Mouse (Mus musculus) hindbrain, embryonic 15.5 days (tissue): ENCODE results near the gene Lst1. TPM values are rescaled to one million over a fixed set of nuclear protein-coding genes. Genes with fewer than 3 reads are reported as not detected.

Experiments
- ATAC-seq: fragments of 200-750 bp; cut with Nextera tagmentation; 2 replicates; pipeline ENCODE4 v1.8.0; 2017; ENCODE audit warnings: low read depth, moderate number of reproducible peaks, moderate TSS enrichment; ENCODE audit not compliant: low FRiP score
- H3K27ac ChIP-seq: fragments of 300-500 bp; sonication (generic); replicated peaks from 2 replicates; pipeline ENCODE4 v1.5.1; 2015; ENCODE audit warnings: mild to moderate bottlenecking, inconsistent platforms
- H3K27me3 ChIP-seq: fragments of 300-500 bp; sonication (generic); 2 replicates; pipeline ENCODE4 v1.6.1; 2015; ENCODE audit warnings: control low read depth, inconsistent platforms
- H3K36me3 ChIP-seq: fragments of 300-500 bp; sonication (generic); 2 replicates; pipeline ENCODE4 v1.6.1; 2015; ENCODE audit warnings: control low read depth, inconsistent platforms
- H3K4me1 ChIP-seq: fragments of 300-500 bp; sonication (generic); replicated peaks from 2 replicates; pipeline ENCODE4 v1.6.1; 2015; ENCODE audit warnings: control low read depth, inconsistent platforms
- H3K4me2 ChIP-seq: fragments of 300-500 bp; sonication (generic); 2 replicates; pipeline ENCODE4 v1.6.1; 2015; ENCODE audit warnings: moderate library complexity, mild to moderate bottlenecking, inconsistent platforms
- H3K4me3 ChIP-seq: fragments of 300-500 bp; sonication (generic); 2 replicates; pipeline ENCODE4 v1.5.1; 2015; ENCODE audit warnings: mild to moderate bottlenecking, inconsistent platforms
- H3K9ac ChIP-seq: fragments of 300-500 bp; sonication (generic); 2 replicates; pipeline ENCODE4 v1.6.1; 2015; ENCODE audit warnings: inconsistent platforms
- H3K9me3 ChIP-seq: fragments of 300-500 bp; sonication (generic); 2 replicates; pipeline ENCODE4 v1.6.1; 2016; ENCODE audit warnings: control low read depth, inconsistent platforms
- WGBS: fragments of 180-500 bp; shearing (Covaris S2); methylation state at CpG from one replicate; pipeline ENCODE4 v1.1.7; 2015; 5-methylcytosine and 5-hydroxymethylcytosine counted together
- polyA plus RNA-seq: library from polyadenylated mRNA; unstranded; fragments of >200 nt; fragmentation: Nextera tagmentation; extraction: Ambion mirVana; gene quantifications from 2 replicates; pipeline ENCODE4 v1.2.1, GENCODE M21; 2015

The Lst1 gene
- polyA plus RNA-seq, 1 experiment from 2014 or later, result 5.6 TPM

- no peak within 1 kb of the TSS for H3K9ac ChIP-seq
- H3K27ac ChIP-seq, result no peak within 1 kb of the TSS
- peak within 1 kb of the TSS; percentile 69; the same call in 1 of the 2 replicates for H3K4me2 ChIP-seq
- no peaks in the 10 kb centered on the region for H3K9me3 ChIP-seq
- 66% methylated on average over 28 of the region's 28 CpGs for WGBS
- H3K4me1 ChIP-seq, result peaks cover 10% of the 10 kb centered on the region
- H3K4me3 ChIP-seq, result no peak within 1 kb of the TSS
- H3K36me3 ChIP-seq, result no peaks in the 10 kb centered on the region
- peaks cover 34% of the 10 kb centered on the region for H3K27me3 ChIP-seq
- ATAC-seq, result no peak
These were observed 5.9 kb upstream of the Lst1 start, which contains the start of gene Ltb for GRCm38 (mm10) chr17:35193881-35194843. Gene Ltb, plus strand, starts transcription at chr17:35194439.

GRCm38 (mm10) chr17:35192924-35193323 lies 4.7 kb upstream of the Lst1 start:
- no peak overlapping the region for H3K4me3 ChIP-seq

GRCm38 (mm10) chr17:35191723-35192122 lies 3.5 kb upstream of the Lst1 start:
- ATAC-seq, result no peak

More at GRCm38 (mm10) chr17:35192924-35193323, 4.7 kb upstream of the Lst1 start:
- H3K9ac ChIP-seq, result no peak overlapping the region
- no peak overlapping the region for H3K4me2 ChIP-seq
- H3K9me3 ChIP-seq, result no peaks in the 10 kb centered on the region
- H3K4me1 ChIP-seq, result peaks cover 10% of the 10 kb centered on the region
- no peaks in the 10 kb centered on the region for H3K36me3 ChIP-seq
- no peak for ATAC-seq
- peaks cover 34% of the 10 kb centered on the region for H3K27me3 ChIP-seq
- no peak overlapping the region for H3K27ac ChIP-seq
- 80% methylated on average over 5 of the region's 5 CpGs for WGBS

GRCm38 (mm10) chr17:35190096-35190495 lies 1.9 kb upstream of the Lst1 start:
- Histone ChIP-seq H3K9ac (no peak overlapping the region), H3K27ac (no peak overlapping the region), H3K9me3 (no peaks in the 10 kb centered on the region), H3K36me3 (no peaks in the 10 kb centered on the region), H3K4me3 (no peak overlapping the region), H3K4me2 (no peak overlapping the region), H3K27me3 (peaks cover 14% of the 10 kb centered on the region), H3K4me1 (peaks cover 7% of the 10 kb centered on the region)
- no peak for ATAC-seq
- WGBS, result 79% methylated on average over 4 of the region's 4 CpGs

More at GRCm38 (mm10) chr17:35191723-35192122, 3.5 kb upstream of the Lst1 start:
- no peaks in the 10 kb centered on the region for H3K9me3 ChIP-seq
- no peak overlapping the region for H3K4me2 ChIP-seq
- H3K27ac ChIP-seq, result no peak overlapping the region
- no peak overlapping the region for H3K9ac ChIP-seq
- 74% methylated on average over 2 of the region's 2 CpGs for WGBS
- H3K36me3 ChIP-seq, result no peaks in the 10 kb centered on the region
- H3K4me3 ChIP-seq, result no peak overlapping the region
- peaks cover 28% of the 10 kb centered on the region for H3K27me3 ChIP-seq
- peaks cover 10% of the 10 kb centered on the region for H3K4me1 ChIP-seq

- H3K4me1 ChIP-seq, result peaks cover 7% of the 10 kb centered on the region
- no peaks in the 10 kb centered on the region for H3K36me3 ChIP-seq
- H3K4me2 ChIP-seq, result no peak overlapping the region
- no peaks in the 10 kb centered on the region for H3K9me3 ChIP-seq
- H3K27me3 ChIP-seq, result peaks cover 4% of the 10 kb centered on the region
- H3K27ac ChIP-seq, result no peak overlapping the region
- 92% methylated on average over 1 of the region's 1 CpGs for WGBS
- ATAC-seq, result no peak
- H3K4me3 ChIP-seq, result no peak overlapping the region
- H3K9ac ChIP-seq, result no peak overlapping the region
These were observed 947 bp upstream of the Lst1 start for GRCm38 (mm10) chr17:35189186-35189585.

GRCm38 (mm10) chr17:35187345-35187744 lies 894 bp downstream of the Lst1 start:
- no peak overlapping the region for H3K4me2 ChIP-seq
- no peaks in the 10 kb centered on the region for H3K27me3 ChIP-seq
- no peaks in the 10 kb centered on the region for H3K36me3 ChIP-seq
- no peak for ATAC-seq
- 86% methylated on average over 4 of the region's 4 CpGs for WGBS
- H3K9ac ChIP-seq, result no peak overlapping the region
- no peak overlapping the region for H3K4me3 ChIP-seq
- peaks cover 7% of the 10 kb centered on the region for H3K4me1 ChIP-seq
- no peak overlapping the region for H3K27ac ChIP-seq
- H3K9me3 ChIP-seq, result no peaks in the 10 kb centered on the region

DNA sequence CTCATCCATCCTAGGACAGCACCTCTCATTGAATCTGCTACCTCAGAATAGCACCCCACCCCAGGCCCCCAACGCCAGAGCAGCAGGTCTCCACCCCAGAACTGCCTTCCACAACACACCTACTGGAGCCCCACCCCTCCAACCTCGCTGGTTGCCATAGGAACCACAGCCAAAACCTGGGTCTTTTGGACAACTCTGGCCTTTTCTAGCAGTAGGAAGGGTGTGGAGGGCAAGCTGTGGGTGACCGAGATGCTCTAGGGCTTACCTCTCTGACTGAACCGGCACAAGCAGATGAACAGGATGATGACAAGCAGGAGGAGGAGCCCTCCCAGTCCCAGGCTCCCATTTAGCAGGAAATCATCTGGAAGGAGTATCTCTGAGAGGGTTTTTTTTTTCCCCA lies 1.6 kb downstream of the Lst1 start:
- Histone ChIP-seq H3K4me1 (peaks cover 7% of the 10 kb centered on the region), H3K9ac (no peak overlapping the region), H3K4me2 (peak overlapping the region; percentile 58), H3K36me3 (no peaks in the 10 kb centered on the region), H3K27ac (peak overlapping the region; percentile 68), H3K27me3 (no peaks in the 10 kb centered on the region), H3K9me3 (no peaks in the 10 kb centered on the region), H3K4me3 (peak overlapping the region; percentile 37)
- ATAC-seq, result peak; percentile 61; the same call in 1 of the 2 replicates
- WGBS, result 0% methylated on average over 4 of the region's 4 CpGs

GRCm38 (mm10) chr17:35185639-35186611 lies 2.3 kb downstream of the Lst1 start:
- Histone ChIP-seq H3K4me1 (peaks cover 7% of the 10 kb centered on the region), H3K27me3 (no peaks in the 10 kb centered on the region), H3K27ac (peak overlapping the region; percentile 68; the same call in 1 of the 2 replicates), H3K9ac (0 out of 2 replicates have a peak overlapping the region, but pooled peaks have one; percentile 10), H3K9me3 (no peaks in the 10 kb centered on the region), H3K4me3 (peak overlapping the region; percentile 37), H3K4me2 (peak overlapping the region; percentile 58), H3K36me3 (no peaks in the 10 kb centered on the region)
- ATAC-seq, result peak; percentile 34; the same call in 1 of the 2 replicates
- WGBS, result 4% methylated on average over 18 of the region's 18 CpGs

GRCm38 (mm10) chr17:35180093-35180492 lies 8.1 kb downstream of the Lst1 start:
- Histone ChIP-seq H3K27me3 (no peaks in the 10 kb centered on the region), H3K9ac (no peak overlapping the region), H3K36me3 (no peaks in the 10 kb centered on the region), H3K27ac (no peak overlapping the region), H3K4me3 (no peak overlapping the region), H3K4me2 (no peak overlapping the region), H3K4me1 (no peaks in the 10 kb centered on the region), H3K9me3 (no peaks in the 10 kb centered on the region)
- ATAC-seq, result no peak
- WGBS, result 90% methylated on average over 5 of the region's 5 CpGs

DNA sequence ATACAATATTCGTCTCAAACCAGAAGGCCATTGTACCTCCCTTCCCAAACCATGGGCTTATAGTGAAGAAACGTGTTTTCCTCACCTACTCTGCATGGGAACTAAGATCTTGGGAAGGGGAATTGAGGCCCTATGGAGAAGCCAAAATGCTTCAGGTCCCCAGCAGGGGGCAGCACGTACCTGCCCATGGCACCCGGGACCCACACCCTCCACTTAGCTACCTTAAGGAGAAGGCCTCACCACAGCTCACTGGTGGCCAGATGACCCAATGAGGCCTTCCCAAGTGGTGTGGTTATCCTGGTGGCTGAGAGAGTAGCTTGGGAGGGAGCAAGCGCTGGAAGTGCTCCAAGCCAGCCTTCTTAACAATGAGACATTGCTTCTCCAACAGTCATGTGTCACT lies 9.7 kb downstream of the Lst1 start:
- H3K4me1 ChIP-seq, result no peaks in the 10 kb centered on the region
- no peak overlapping the region for H3K9ac ChIP-seq
- H3K27ac ChIP-seq, result no peak overlapping the region
- ATAC-seq, result no peak
- WGBS, result 20% methylated on average over 5 of the region's 5 CpGs
- H3K9me3 ChIP-seq, result no peaks in the 10 kb centered on the region
- no peaks in the 10 kb centered on the region for H3K27me3 ChIP-seq
- H3K4me2 ChIP-seq, result no peak overlapping the region
- no peaks in the 10 kb centered on the region for H3K36me3 ChIP-seq
- H3K4me3 ChIP-seq, result no peak overlapping the region

- H3K4me2 ChIP-seq, result no peak within 1 kb of the TSS
- H3K27me3 ChIP-seq, result no peaks in the 10 kb centered on the region
- H3K4me3 ChIP-seq, result no peak within 1 kb of the TSS
- WGBS, result 34% methylated on average over 2 of the region's 2 CpGs
- ATAC-seq, result no peak
- no peaks in the 10 kb centered on the region for H3K4me1 ChIP-seq
- no peak within 1 kb of the TSS for H3K9ac ChIP-seq
- no peaks in the 10 kb centered on the region for H3K9me3 ChIP-seq
- H3K27ac ChIP-seq, result no peak within 1 kb of the TSS
- no peaks in the 10 kb centered on the region for H3K36me3 ChIP-seq
These were observed 12.3 kb downstream of the Lst1 start, which contains the start of gene Aif1 for GRCm38 (mm10) chr17:35175968-35176367. Gene Aif1, minus strand, starts transcription at chr17:35176068.
